Mouse (Mus musculus) ES-CJ7 (cell line): ENCODE measurements around the gene Tmub2.

Experiments
- DNase-seq: peaks from one replicate; pipeline ENCODE4 v3.0.0; 2011; ENCODE audit warnings: low read depth, low spot score

The Tmub2 gene

GRCm38 (mm10) chr11:102305359-102305758, 20.6 kb downstream of the Tmub2 start:
- no peak for DNase-seq

- DNase-seq, result no peak
These were observed 23.4 kb downstream of the Tmub2 start for GRCm38 (mm10) chr11:102308104-102308503.

- peak; percentile 93 for DNase-seq
These were observed 24.2 kb downstream of the Tmub2 start for GRCm38 (mm10) chr11:102308979-102309378.

- DNase-seq, result no peak
These were observed 25.3 kb downstream of the Tmub2 start for GRCm38 (mm10) chr11:102309821-102310617.

- no peak for DNase-seq
These were observed 26.3 kb downstream of the Tmub2 start for GRCm38 (mm10) chr11:102310768-102311695.

DNA sequence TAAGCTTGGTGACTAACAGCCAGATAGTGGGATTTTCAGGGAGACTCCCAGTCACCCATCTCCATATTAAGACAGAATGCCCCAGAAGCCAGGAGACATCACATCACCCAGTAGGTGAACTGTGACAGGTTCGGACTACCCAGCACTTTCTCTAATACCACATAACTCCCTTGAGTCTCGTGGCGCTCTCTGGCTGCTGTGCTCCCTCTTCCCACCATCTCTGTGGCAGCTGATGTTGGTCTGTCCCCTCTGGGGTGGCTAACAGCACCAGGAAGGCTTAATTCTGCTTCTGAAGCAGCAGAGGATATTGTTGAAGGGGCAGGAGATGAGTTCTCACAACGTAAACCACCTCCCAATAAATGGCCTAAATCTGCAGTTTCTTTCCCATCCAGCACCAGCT, 27.2 kb downstream of the Tmub2 start:
- DNase-seq, result no peak

- no peak for DNase-seq
These were observed 27.9 kb downstream of the Tmub2 start for GRCm38 (mm10) chr11:102312586-102312985.

- DNase-seq, result no peak
These were observed 29.6 kb downstream of the Tmub2 start for GRCm38 (mm10) chr11:102314321-102314720.

GRCm38 (mm10) chr11:102315690-102316571, 31.2 kb downstream of the Tmub2 start:
- DNase-seq, result no peak

GRCm38 (mm10) chr11:102316572-102317297, 32.0 kb downstream of the Tmub2 start:
- peak; percentile 88 for DNase-seq

DNA sequence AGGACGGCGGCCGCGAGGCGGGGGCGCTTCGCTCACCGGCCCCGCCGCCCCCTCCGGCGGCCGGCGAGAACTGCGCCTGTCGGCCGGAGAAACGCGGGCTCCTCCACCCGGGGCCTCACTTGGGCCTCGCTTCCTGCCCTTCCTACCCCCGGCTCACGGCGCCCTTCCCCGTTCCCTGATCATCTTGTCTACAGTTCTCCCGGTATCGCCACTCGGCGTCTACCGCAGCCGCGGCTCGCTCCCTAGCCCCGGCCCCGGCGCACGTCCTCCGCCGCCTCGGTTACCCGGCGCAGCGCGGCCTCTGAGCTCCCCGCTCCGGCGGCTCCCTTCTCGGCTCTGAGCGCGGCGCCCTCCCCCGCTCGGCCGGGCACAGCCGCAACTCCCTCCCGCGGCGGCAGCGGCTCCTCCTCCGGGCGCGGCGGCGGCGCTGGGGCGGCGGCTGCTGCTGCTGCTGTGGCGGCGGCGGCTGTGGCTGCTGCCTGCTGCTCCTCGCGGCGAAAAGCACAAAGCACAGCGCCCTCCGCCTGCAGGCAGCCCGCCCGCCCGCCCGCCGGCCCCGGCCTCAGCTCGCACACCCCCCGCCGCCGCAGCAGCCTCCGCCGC, 32.7 kb downstream of the Tmub2 start:
- no peak for DNase-seq

DNA sequence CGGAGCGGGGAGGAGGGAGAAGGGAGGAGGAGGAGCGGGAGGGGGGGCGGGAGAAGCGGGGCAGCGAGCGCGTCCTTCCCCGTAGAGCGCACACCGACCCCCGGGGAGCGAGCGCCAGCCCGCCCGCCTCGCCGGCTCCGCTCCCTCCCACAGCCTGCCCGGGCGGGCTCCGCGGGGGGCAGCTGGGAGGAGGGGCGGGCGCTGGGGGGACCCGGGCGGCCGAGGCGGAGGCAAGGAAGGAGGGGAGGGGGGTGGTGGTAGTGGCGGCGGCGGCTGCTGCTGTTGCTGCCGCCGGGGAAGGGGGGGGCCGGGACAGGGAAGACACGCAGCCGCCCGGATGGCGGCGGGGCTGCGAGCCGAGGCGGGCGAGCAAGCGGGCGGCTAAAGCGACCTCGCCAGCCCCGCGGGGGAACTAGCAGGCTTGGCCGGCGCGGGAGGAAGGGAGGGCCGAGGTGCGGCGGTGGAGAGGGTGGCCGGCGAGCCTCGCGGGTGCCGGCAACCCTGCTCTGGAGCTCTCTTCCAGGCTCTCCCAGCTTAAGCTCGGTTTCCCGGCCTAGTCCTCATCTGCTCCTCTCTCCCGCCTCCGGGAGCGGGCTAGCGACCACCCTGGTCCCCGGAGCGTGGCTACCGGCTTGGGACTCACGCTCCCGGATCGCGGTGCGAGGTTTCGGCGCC, 33.3 kb downstream of the Tmub2 start:
- DNase-seq, result no peak

DNA sequence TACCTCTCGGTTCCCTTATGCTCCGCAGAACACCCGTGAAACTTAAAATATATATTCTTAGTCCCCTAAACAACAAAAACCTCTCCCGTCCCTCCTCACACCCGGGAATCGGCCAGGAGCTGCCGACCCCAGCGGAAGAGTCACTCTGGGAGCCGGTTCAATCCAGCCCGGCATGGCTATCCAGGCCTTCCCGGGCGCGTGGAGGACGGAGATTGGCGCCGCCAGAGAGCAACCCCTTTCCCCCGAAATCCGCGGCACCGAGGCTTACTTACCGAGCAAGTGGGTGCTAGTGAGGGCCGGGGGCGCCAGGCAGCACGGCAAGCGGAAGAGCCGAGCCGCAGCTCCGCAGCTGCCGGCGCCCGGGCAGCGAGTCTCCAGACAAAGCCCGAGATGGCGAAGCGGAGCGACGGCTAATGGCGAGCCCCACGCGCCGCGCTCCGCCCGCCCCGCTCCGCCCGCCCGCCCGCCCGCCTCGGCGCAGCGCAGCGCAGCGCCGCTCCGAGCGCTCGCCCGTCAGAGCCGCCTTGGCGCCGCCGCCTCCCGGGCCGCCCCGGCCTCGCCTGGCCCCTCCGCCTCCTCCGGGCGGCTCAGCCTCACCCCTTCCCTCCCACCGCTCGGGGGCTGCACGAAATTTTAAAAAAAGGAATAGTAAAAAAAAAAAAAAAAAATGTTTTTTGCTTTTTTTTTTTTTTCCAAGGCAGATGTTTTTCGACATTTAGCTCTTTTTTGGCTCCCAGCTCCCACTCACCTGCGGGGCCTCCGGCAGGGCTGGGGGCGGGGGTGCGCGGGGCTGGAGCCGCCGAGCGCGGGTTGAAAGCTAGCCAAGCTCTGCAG, 34.1 kb downstream of the Tmub2 start:
- no peak for DNase-seq

- DNase-seq, result no peak
These were observed 34.7 kb downstream of the Tmub2 start, which contains the start of gene Ubtf for GRCm38 (mm10) chr11:102319410-102319792. Ubtf (minus strand) TSS chr11:102319742.

GRCm38 (mm10) chr11:102319941-102320685, 35.4 kb downstream of the Tmub2 start:
- peak; percentile 75 for DNase-seq

DNA sequence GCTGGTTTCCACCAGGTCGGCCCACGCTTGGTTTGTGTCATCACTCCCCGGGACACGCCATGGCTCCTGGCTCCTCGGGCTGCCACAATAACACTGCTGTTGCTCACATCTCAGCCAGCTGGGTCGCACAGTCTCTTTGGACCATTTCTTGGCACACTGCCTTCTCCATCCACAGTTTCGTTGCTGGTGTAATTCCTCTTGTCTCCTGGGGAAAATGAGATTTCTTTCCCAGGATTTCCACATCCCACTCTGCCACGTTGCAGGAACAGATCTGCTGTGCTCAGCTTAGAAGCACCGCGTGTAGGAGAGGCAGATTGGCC, 35.9 kb downstream of the Tmub2 start:
- no peak for DNase-seq

DNA sequence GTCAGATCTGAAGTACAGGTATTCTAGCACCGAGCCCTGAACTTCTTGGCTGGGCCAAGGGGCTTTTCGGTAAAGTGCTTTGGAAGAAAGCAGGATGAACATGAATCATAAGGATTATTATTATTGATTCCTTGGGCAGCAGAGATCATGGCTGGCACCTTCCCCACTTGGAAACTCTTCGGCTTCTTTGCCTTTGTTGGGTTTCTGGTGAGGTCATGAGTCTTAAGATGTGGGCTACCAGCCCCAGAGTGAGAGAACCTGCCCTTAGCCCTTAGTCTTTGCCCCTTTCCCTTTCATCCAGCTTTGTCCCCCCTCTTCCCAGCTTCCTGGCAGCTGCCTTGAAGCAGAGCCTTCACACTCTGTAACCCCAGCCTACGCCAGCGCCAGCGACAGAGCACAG, 37.2 kb downstream of the Tmub2 start:
- DNase-seq, result no peak

DNA sequence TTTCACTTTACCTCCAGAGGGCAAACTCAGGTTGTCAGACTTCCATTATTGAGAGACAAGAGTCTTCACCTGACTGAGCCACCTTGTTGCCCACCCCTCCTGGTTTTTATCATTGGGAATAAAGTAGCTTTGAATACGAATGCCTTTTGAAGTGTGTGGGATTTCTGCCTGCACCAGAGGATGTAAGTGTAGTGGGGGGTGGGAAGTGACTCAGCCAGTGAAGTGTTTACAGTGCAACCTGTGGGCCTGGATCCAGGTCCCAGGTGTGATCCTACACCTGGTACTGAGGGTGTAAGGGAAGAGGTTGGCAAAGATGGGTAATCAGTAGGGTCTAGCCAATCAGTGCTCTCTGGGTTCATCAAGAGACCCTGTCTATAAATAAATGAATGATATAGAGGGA, 38.8 kb downstream of the Tmub2 start:
- no peak for DNase-seq
